Mouse (Mus musculus): Measurements from ENCODE around the gene Gabbr2.

- TF ChIP-seq POLR2A (IDR thresholded peaks at IDR 0.05; ENCODE audit: low read depth, low read length) (no peak), E2F4 (IDR thresholded peaks at IDR 0.05; ENCODE audit: insufficient replicate concordance, low read depth, low read length) (no peak), CTCF (conservative IDR thresholded peaks at IDR 0.05 in 1 of 2, IDR thresholded peaks at IDR 0.05 in 1 of 2; ENCODE audit: low read depth in 2 of 2, low read length in 2 of 2) (no peak), CHD1 (IDR thresholded peaks at IDR 0.05; ENCODE audit: low read depth, low read length) (no peak)
Observed at GRCm38 (mm10) chr4:47022804-47023603, 31.3 kb upstream of the Gabbr2 start.
